Mouse (Mus musculus): Measurements from ENCODE around the gene Bpgm. TPM values are rescaled to one million over a fixed set of nuclear protein-coding genes. Genes with fewer than 3 reads are reported as not detected.

Bpgm gene
- polyA plus RNA-seq, 1 experiment: 18.6 TPM

DNA sequence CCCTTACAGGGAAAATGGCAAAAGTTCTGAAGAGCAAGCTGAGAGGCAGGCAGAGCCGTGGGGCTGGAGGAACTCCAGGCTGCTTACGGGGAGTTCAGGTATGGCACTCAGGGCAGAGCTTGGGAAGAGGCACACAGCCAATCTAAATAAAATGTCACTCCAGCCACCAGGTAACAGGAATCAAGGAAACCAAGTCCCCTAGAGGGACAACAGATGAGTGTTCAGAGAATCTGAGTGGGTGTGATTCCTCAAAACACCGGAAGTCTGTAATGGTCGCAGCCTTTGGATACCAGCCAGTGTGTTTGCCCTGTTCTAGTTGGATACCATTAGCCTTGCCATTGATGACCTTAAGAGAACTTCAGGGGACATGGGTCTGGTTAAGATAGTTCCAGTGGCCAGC is 66.9 kb downstream of the Bpgm start:
- Histone ChIP-seq H3ac (ENCODE audit: control insufficient read depth, insufficient read length) (no peak overlapping the region), H3K27me3 (ENCODE audit: control insufficient read depth, insufficient read depth, insufficient read length) (no peaks in the 10 kb centered on the region), H3K4me2 (ENCODE audit: low read depth) (no peak overlapping the region), H3K4me3 (no peak overlapping the region), H3K79me2 (ENCODE audit: control insufficient read depth, insufficient read depth) (no peaks in the 10 kb centered on the region), H3K36me3 (ENCODE audit: control insufficient read depth, insufficient read depth) (no peaks in the 10 kb centered on the region)
- TF ChIP-seq SRF (IDR thresholded peaks at IDR 0.05; ENCODE audit: control insufficient read depth, insufficient read length, low read depth) (no peak), TCF12 (IDR thresholded peaks at IDR 0.05; ENCODE audit: insufficient read depth, poor library complexity, severe bottlenecking) (no peak), CEBPB (IDR thresholded peaks at IDR 0.05; ENCODE audit: insufficient read depth, poor library complexity, severe bottlenecking) (no peak), MYOD1 (IDR thresholded peaks at IDR 0.05; ENCODE audit: control insufficient read depth in 1 of 3, insufficient read length in 2 of 3, low read depth in 2 of 3) (no peak), MYOG (IDR thresholded peaks at IDR 0.05; ENCODE audit: control insufficient read depth in 1 of 3, insufficient read depth in 1 of 3, insufficient read length in 2 of 3, low read depth in 2 of 3) (no peak), REST (IDR thresholded peaks at IDR 0.05; ENCODE audit: insufficient read depth, insufficient read length) (no peak), TCF3 (IDR thresholded peaks at IDR 0.05; ENCODE audit: insufficient read length, low read depth) (no peak), E2F4 (IDR thresholded peaks at IDR 0.05; ENCODE audit: insufficient read depth) (no peak), USF1 (IDR thresholded peaks at IDR 0.05; ENCODE audit: low read depth) (no peak), POLR2AphosphoS2 (IDR thresholded peaks at IDR 0.05; ENCODE audit: insufficient read length, low read depth) (no peak), MAX (IDR thresholded peaks at IDR 0.05; ENCODE audit: low read depth) (no peak), POLR2A (IDR thresholded peaks at IDR 0.05; ENCODE audit: insufficient read length, low read depth) (no peak)

DNA sequence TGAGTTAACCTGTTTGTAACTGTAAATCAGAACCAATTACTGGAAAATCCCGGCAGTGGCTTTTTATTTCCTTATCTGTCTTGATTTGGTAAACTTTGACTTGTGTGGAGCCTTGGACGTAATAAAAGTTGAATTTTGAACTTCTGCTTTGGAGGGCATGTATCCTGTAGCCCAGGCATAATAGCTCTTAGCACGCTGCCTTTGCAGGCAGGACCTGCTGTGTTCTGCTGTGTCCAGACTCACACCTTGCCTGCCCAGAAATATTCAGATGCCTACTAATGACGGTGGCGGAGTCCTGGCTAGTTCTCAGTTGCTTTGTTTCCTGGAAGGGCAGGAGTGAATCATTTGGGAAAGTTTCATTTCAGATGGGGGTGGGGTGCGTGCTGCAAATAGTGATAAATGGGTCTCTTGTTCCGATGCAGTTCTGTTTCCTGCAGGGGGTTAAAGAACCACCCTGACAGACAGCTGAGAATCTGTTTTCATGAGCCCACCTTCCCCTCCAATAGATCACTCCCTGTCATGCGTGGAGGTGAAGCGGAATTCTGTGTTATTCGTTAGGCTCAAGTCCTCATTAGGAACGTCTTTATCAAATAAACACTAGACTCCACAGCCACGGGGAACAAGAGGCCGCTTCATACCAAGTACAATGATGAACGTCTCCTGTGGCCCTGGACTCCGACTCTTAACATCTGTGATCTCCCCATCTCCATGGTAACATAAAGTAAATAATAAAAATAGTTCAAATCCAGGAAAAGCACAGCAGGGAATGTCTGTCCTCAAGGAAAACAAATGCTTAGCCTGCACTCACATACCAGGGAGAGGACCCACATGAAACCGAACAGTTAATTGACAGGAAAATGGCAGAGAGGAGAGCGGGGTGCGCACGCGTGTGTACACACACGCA is 67.5 kb downstream of the Bpgm start:
- no peak for TF ChIP-seq MYOG (IDR thresholded peaks at IDR 0.05; ENCODE audit: control insufficient read depth in 1 of 3, insufficient read depth in 1 of 3, insufficient read length in 2 of 3, low read depth in 2 of 3)
- no peak for TF ChIP-seq POLR2AphosphoS2 (IDR thresholded peaks at IDR 0.05; ENCODE audit: insufficient read length, low read depth)
- no peak for TF ChIP-seq MYOD1 (IDR thresholded peaks at IDR 0.05; ENCODE audit: control insufficient read depth in 1 of 3, insufficient read length in 2 of 3, low read depth in 2 of 3)
- no peak for TF ChIP-seq POLR2A (IDR thresholded peaks at IDR 0.05; ENCODE audit: insufficient read length, low read depth)
- TF ChIP-seq USF1 (IDR thresholded peaks at IDR 0.05; ENCODE audit: low read depth): no peak
- no peak for TF ChIP-seq TCF3 (IDR thresholded peaks at IDR 0.05; ENCODE audit: insufficient read length, low read depth)
- no peak for TF ChIP-seq REST (IDR thresholded peaks at IDR 0.05; ENCODE audit: insufficient read depth, insufficient read length)
- no peak for TF ChIP-seq TCF12 (IDR thresholded peaks at IDR 0.05; ENCODE audit: insufficient read depth, poor library complexity, severe bottlenecking)
- TF ChIP-seq SRF (IDR thresholded peaks at IDR 0.05; ENCODE audit: control insufficient read depth, insufficient read length, low read depth): no peak
- TF ChIP-seq CEBPB (IDR thresholded peaks at IDR 0.05; ENCODE audit: insufficient read depth, poor library complexity, severe bottlenecking): no peak
- no peak for TF ChIP-seq E2F4 (IDR thresholded peaks at IDR 0.05; ENCODE audit: insufficient read depth)
- TF ChIP-seq MAX (IDR thresholded peaks at IDR 0.05; ENCODE audit: low read depth): no peak
- no peak overlapping the region for H3K4me2 ChIP-seq (ENCODE audit: low read depth)

DNA sequence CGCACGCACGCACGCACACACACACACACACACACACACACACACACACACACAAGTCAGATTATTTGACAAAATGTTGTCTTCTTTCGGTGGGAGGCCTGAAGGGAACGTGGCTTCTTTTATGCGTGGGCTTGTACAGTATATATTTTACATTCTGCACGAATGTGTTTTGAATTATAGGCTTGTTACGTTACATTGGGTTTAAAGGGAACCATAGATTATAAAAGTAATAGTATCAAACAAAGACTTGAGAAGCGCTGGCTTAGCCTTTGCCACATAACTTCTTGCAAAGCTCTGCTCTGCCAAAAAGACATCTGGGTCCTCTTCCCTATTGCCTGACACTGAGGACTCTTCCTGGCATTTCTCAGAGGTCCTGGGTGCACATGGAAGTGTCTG is 68.2 kb downstream of the Bpgm start:
- Histone ChIP-seq H3K79me2 (ENCODE audit: control insufficient read depth, insufficient read depth) (no peaks in the 10 kb centered on the region), H3K4me2 (ENCODE audit: low read depth) (no peak overlapping the region), H3ac (ENCODE audit: control insufficient read depth, insufficient read length) (no peak overlapping the region), H3K36me3 (ENCODE audit: control insufficient read depth, insufficient read depth) (no peaks in the 10 kb centered on the region), H3K4me3 (no peak overlapping the region), H3K27me3 (ENCODE audit: control insufficient read depth, insufficient read depth, insufficient read length) (no peaks in the 10 kb centered on the region)
- TF ChIP-seq TCF3 (IDR thresholded peaks at IDR 0.05; ENCODE audit: insufficient read length, low read depth) (no peak), SRF (IDR thresholded peaks at IDR 0.05; ENCODE audit: control insufficient read depth, insufficient read length, low read depth) (no peak), POLR2AphosphoS2 (IDR thresholded peaks at IDR 0.05; ENCODE audit: insufficient read length, low read depth) (no peak), USF1 (IDR thresholded peaks at IDR 0.05; ENCODE audit: low read depth) (no peak), E2F4 (IDR thresholded peaks at IDR 0.05; ENCODE audit: insufficient read depth) (no peak), REST (IDR thresholded peaks at IDR 0.05; ENCODE audit: insufficient read depth, insufficient read length) (no peak), POLR2A (IDR thresholded peaks at IDR 0.05; ENCODE audit: insufficient read length, low read depth) (no peak), TCF12 (IDR thresholded peaks at IDR 0.05; ENCODE audit: insufficient read depth, poor library complexity, severe bottlenecking) (no peak), CEBPB (IDR thresholded peaks at IDR 0.05; ENCODE audit: insufficient read depth, poor library complexity, severe bottlenecking) (no peak)

More for the DNA sequence above, 67.5 kb downstream of the Bpgm start:
- Histone ChIP-seq H3K27me3 (ENCODE audit: control insufficient read depth, insufficient read depth, insufficient read length) (no peaks in the 10 kb centered on the region), H3K36me3 (ENCODE audit: control insufficient read depth, insufficient read depth) (no peaks in the 10 kb centered on the region), H3ac (ENCODE audit: control insufficient read depth, insufficient read length) (no peak overlapping the region), H3K4me3 (no peak overlapping the region), H3K79me2 (ENCODE audit: control insufficient read depth, insufficient read depth) (no peaks in the 10 kb centered on the region)

DNA sequence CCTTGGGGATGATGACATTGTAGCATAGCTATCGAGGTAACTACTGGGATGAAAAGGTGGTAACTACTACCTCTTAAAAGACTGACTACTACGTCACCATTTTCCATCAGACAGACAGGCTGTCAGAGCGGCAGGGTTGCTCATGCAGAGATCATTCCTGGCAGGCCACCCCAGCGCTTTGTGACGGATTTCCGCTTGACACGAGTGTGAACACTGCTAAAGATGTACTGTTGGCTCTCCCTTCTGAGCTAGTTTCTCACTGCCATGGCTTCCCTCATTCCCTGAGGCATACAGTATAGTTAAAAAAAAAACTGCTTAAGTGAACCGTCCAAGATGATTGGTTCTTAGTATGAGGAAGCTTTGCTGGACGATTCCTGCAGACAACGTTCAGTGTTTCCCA is 69.3 kb downstream of the Bpgm start:
- H3K36me3 ChIP-seq (ENCODE audit: control insufficient read depth, insufficient read depth): no peaks in the 10 kb centered on the region
- no peaks in the 10 kb centered on the region for H3K79me2 ChIP-seq (ENCODE audit: control insufficient read depth, insufficient read depth)
- H3K27me3 ChIP-seq (ENCODE audit: control insufficient read depth, insufficient read depth, insufficient read length): no peaks in the 10 kb centered on the region
- TF ChIP-seq USF1 (IDR thresholded peaks at IDR 0.05; ENCODE audit: low read depth): no peak
- TF ChIP-seq CEBPB (IDR thresholded peaks at IDR 0.05; ENCODE audit: insufficient read depth, poor library complexity, severe bottlenecking): no peak
- TF ChIP-seq REST (IDR thresholded peaks at IDR 0.05; ENCODE audit: insufficient read depth, insufficient read length): no peak
- no peak for TF ChIP-seq MAX (IDR thresholded peaks at IDR 0.05; ENCODE audit: low read depth)
- TF ChIP-seq POLR2A (IDR thresholded peaks at IDR 0.05; ENCODE audit: insufficient read length, low read depth): no peak
- H3K4me2 ChIP-seq (ENCODE audit: low read depth): no peak overlapping the region
- no peak overlapping the region for H3K4me3 ChIP-seq
- H3ac ChIP-seq (ENCODE audit: control insufficient read depth, insufficient read length): no peak overlapping the region

All from myocyte (in vitro differentiated cells).